1 mouse cellular context compared by ENCODE assay signal in genomic region chr2:164745843-164746479, GRCm38 (mm10).
TF ChIP-seq lines count a peak whose summit lies in the region.

Gene Wfdc3 (minus strand): TSS chr2:164745931.
Gene Dnttip1 (plus strand): TSS chr2:164745983.

TF ChIP-seq in MEL, 35 proteins besides CTCF, POLR2A, EP300 and RAD21 (continued from another document):
- TF ChIP-seq MEF2A (IDR thresholded peaks at IDR 0.05; ENCODE audit: extremely low read depth, insufficient replicate concordance, low read depth, low read length, poor library complexity, severe bottlenecking) (no peak), TBP (IDR thresholded peaks at IDR 0.05; ENCODE audit: low read depth, low read length) (0 out of 2 replicates have a peak, but pooled peaks have one; percentile 8), MAFK (IDR thresholded peaks at IDR 0.05; ENCODE audit: borderline replicate concordance, low read depth, low read length) (no peak), ETS1 (IDR thresholded peaks at IDR 0.05; ENCODE audit: low read depth, low read length) (0 out of 2 replicates have a peak, but pooled peaks have one; percentile 16), UBTF (IDR thresholded peaks at IDR 0.05; ENCODE audit: borderline replicate concordance, insufficient read depth, low read depth, low read length) (no peak), HCFC1 (IDR thresholded peaks at IDR 0.05; ENCODE audit: low read depth, low read length) (peak; percentile 89), GABPA (IDR thresholded peaks at IDR 0.05; ENCODE audit: low read depth, low read length) (no peak), MYB (IDR thresholded peaks at IDR 0.05; ENCODE audit: low read depth, low read length) (0 out of 2 replicates have a peak, but pooled peaks have one; percentile 35), E2F4 (IDR thresholded peaks at IDR 0.05; ENCODE audit: borderline replicate concordance, low read depth, low read length) (no peak)
